ENCODE assay signal across 8 mouse cellular contexts in genomic region chr7:4812303-4813104, GRCm38 (mm10). TPM values are rescaled to one million over a fixed set of nuclear protein-coding genes. Genes with fewer than 3 reads are reported as not detected.
A peak's percentile ranks its signal among the peaks of the same experiment; 100 is the strongest.
DNase-seq lines count a peak whose midpoint lies in the region; ATAC-seq lines count a peak whose summit lies in the region.

Gene Ube2s (minus strand): TSS chr7:4812590.

- peaks cover 25% of the 10 kb centered on the region for H3K36me3 ChIP-seq in hindbrain, embryonic 14.5 days (replicated peaks; ENCODE audit: control insufficient read depth, insufficient read depth)

- H3K9ac ChIP-seq in hindbrain, embryonic 14.5 days = peak within 1 kb of the TSS; percentile 94

- WGBS in hindbrain, embryonic 14.5 days = under 1% methylated on average over 62 of the region's 62 CpGs

- H3K27me3 ChIP-seq in hindbrain, embryonic 14.5 days (ENCODE audit: control insufficient read depth, insufficient read depth, low read length) = no peaks in the 10 kb centered on the region

- H3K27ac ChIP-seq in hindbrain, embryonic 14.5 days = peak within 1 kb of the TSS; percentile 95

- H3K4me2 ChIP-seq in hindbrain, embryonic 14.5 days (replicated peaks) = peak within 1 kb of the TSS; percentile 91

- peak; percentile 100 for DNase-seq in R1 (ENCODE audit: low read depth, low spot score)
- peak; percentile 98 for DNase-seq in cerebellum, postnatal 25 days
- DNase-seq in frontal cortex, postnatal 25 days (ENCODE audit: low spot score in 2 of 2) = peak; percentile 95 to 96
- peak; percentile 98 for DNase-seq in hindbrain, embryonic 14.5 days (ENCODE audit: low spot score)
- DNase-seq in layer of hippocampus, postnatal 36 days = peak; percentile 98
- DNase-seq in lung, postnatal 36 days = peak; percentile 99
- peak; percentile 100 for DNase-seq in retina, postnatal 1 day
- peak; percentile 97 to 99 for DNase-seq in urinary bladder, adult 18-20 months (ENCODE audit: low spot score in 2 of 2)

- peaks cover 21% of the 10 kb centered on the region for H3K4me1 ChIP-seq in hindbrain, embryonic 14.5 days (replicated peaks; ENCODE audit: control insufficient read depth, insufficient read depth, low read length)

- peak within 1 kb of the TSS; percentile 86 for H3K4me3 ChIP-seq in hindbrain, embryonic 14.5 days (replicated peaks; ENCODE audit: low read length)

- ATAC-seq in hindbrain, embryonic 14.5 days (ENCODE audit: low FRiP score) = peak; percentile 99

- no peaks in the 10 kb centered on the region for H3K9me3 ChIP-seq in hindbrain, embryonic 14.5 days (ENCODE audit: control insufficient read depth, low read length)

RNA-seq across cellular contexts. Expression of gene Ube2s, which starts in this region (rescaled TPM):
- polyA plus RNA-seq in hindbrain, embryonic 14.5 days (2014; fragmentation: Nextera tagmentation; extraction: Ambion mirVana) = 285 and 293 TPM in 2 replicates
- 100 to 1,000 TPM; 103 to 109 TPM for total RNA-seq in layer of hippocampus, postnatal 36 days (2021)

Comparison
In these comparisons a context has a peak if more than half of its experiments do, and no peak if none do; other contexts are left out.
1. Peak in every context shown above with its lines: DNase-seq, ATAC-seq, H3K4me3 ChIP-seq and H3K27ac ChIP-seq.